Mouse (Mus musculus): ENCODE measurements at regions not wholly inside any gene's neighbourhood (a gene's known extent, or its start where the extent isn't known, plus 50 kb on each side); places are given as distances from the start of the nearest gene placed in this dataset.

GRCm38 (mm10) chr1:71936501-71937129 is 275.5 kb downstream of the Mreg start:
- Histone ChIP-seq H3K4me1 (no peaks in the 10 kb centered on the region), H3K36me3 (no peaks in the 10 kb centered on the region), H3K9me3 (replicated peaks) (no peaks in the 10 kb centered on the region), H3K4me3 (no peak overlapping the region), H3K9ac (no peak overlapping the region), H3K4me2 (replicated peaks) (no peak overlapping the region), H3K27me3 (no peaks in the 10 kb centered on the region), H3K27ac (no peak overlapping the region)
- 54% methylated on average over 5 of the region's 5 CpGs for WGBS
- no peak for ATAC-seq (ENCODE audit: low FRiP score)

GRCm38 (mm10) chr1:71925501-71925900 is 272.5 kb upstream of the Fn1 start:
- no peak overlapping the region for H3K4me2 ChIP-seq (replicated peaks)
- H3K4me3 ChIP-seq, result no peak overlapping the region
- H3K27me3 ChIP-seq, result no peaks in the 10 kb centered on the region
- no peak overlapping the region for H3K27ac ChIP-seq
- H3K4me1 ChIP-seq, result no peaks in the 10 kb centered on the region
- no peak for ATAC-seq (ENCODE audit: low FRiP score)
- no peak overlapping the region for H3K9ac ChIP-seq
- H3K36me3 ChIP-seq, result no peaks in the 10 kb centered on the region
- 95% methylated on average over 2 of the region's 2 CpGs for WGBS
- H3K9me3 ChIP-seq (replicated peaks), result no peaks in the 10 kb centered on the region

- 90% methylated on average over 1 of the region's 1 CpGs for WGBS
- ATAC-seq (ENCODE audit: low FRiP score), result no peak
- H3K4me2 ChIP-seq (replicated peaks), result no peak overlapping the region
Observed at GRCm38 (mm10) chr1:71924884-71925283, 271.9 kb upstream of the Fn1 start.

GRCm38 (mm10) chr1:71923731-71924130 is 270.7 kb upstream of the Fn1 start:
- no peaks in the 10 kb centered on the region for H3K9me3 ChIP-seq (replicated peaks)
- H3K27ac ChIP-seq, result no peak overlapping the region
- no peak overlapping the region for H3K4me3 ChIP-seq
- 47% methylated on average over 3 of the region's 3 CpGs for WGBS
- no peaks in the 10 kb centered on the region for H3K4me1 ChIP-seq
- no peak overlapping the region for H3K9ac ChIP-seq
- ATAC-seq (ENCODE audit: low FRiP score), result no peak
- no peak overlapping the region for H3K4me2 ChIP-seq (replicated peaks)
- no peaks in the 10 kb centered on the region for H3K36me3 ChIP-seq
- H3K27me3 ChIP-seq, result no peaks in the 10 kb centered on the region

More at GRCm38 (mm10) chr1:71924884-71925283, 271.9 kb upstream of the Fn1 start:
- Histone ChIP-seq H3K27ac (no peak overlapping the region), H3K9me3 (replicated peaks) (no peaks in the 10 kb centered on the region), H3K9ac (no peak overlapping the region), H3K4me1 (no peaks in the 10 kb centered on the region), H3K36me3 (no peaks in the 10 kb centered on the region), H3K27me3 (no peaks in the 10 kb centered on the region), H3K4me3 (no peak overlapping the region)

- no peak for ATAC-seq (ENCODE audit: low FRiP score)
- H3K4me3 ChIP-seq, result no peak overlapping the region
- no peaks in the 10 kb centered on the region for H3K4me1 ChIP-seq
- WGBS, result 95% methylated on average over 2 of the region's 2 CpGs
- no peak overlapping the region for H3K4me2 ChIP-seq (replicated peaks)
- no peak overlapping the region for H3K9ac ChIP-seq
- no peaks in the 10 kb centered on the region for H3K36me3 ChIP-seq
- H3K27ac ChIP-seq, result no peak overlapping the region
- H3K27me3 ChIP-seq, result no peaks in the 10 kb centered on the region
- H3K9me3 ChIP-seq (replicated peaks), result no peaks in the 10 kb centered on the region
Observed at GRCm38 (mm10) chr1:71921456-71921855, 268.5 kb upstream of the Fn1 start.

- no peak overlapping the region for H3K9ac ChIP-seq
- no peak overlapping the region for H3K4me3 ChIP-seq
- H3K9me3 ChIP-seq (replicated peaks), result no peaks in the 10 kb centered on the region
- H3K27me3 ChIP-seq, result no peaks in the 10 kb centered on the region
- no peak overlapping the region for H3K27ac ChIP-seq
- 90% methylated on average over 2 of the region's 2 CpGs for WGBS
- H3K4me1 ChIP-seq, result no peaks in the 10 kb centered on the region
- no peak for ATAC-seq (ENCODE audit: low FRiP score)
- no peak overlapping the region for H3K4me2 ChIP-seq (replicated peaks)
- no peaks in the 10 kb centered on the region for H3K36me3 ChIP-seq
Observed at GRCm38 (mm10) chr1:71919891-71920290, 266.9 kb upstream of the Fn1 start.

GRCm38 (mm10) chr1:71917021-71917420 is 264.0 kb upstream of the Fn1 start:
- 57% methylated on average over 2 of the region's 2 CpGs for WGBS
- Histone ChIP-seq H3K4me2 (replicated peaks) (no peak overlapping the region), H3K4me1 (no peaks in the 10 kb centered on the region), H3K27me3 (no peaks in the 10 kb centered on the region), H3K9ac (no peak overlapping the region), H3K4me3 (no peak overlapping the region), H3K27ac (no peak overlapping the region), H3K36me3 (no peaks in the 10 kb centered on the region), H3K9me3 (replicated peaks) (no peaks in the 10 kb centered on the region)
- no peak for ATAC-seq (ENCODE audit: low FRiP score)

- H3K27ac ChIP-seq, result no peak overlapping the region
- H3K4me1 ChIP-seq, result no peaks in the 10 kb centered on the region
- H3K36me3 ChIP-seq, result no peaks in the 10 kb centered on the region
- H3K9me3 ChIP-seq (replicated peaks), result no peaks in the 10 kb centered on the region
- ATAC-seq (ENCODE audit: low FRiP score), result no peak
- H3K27me3 ChIP-seq, result no peaks in the 10 kb centered on the region
- 95% methylated on average over 3 of the region's 3 CpGs for WGBS
- H3K4me3 ChIP-seq, result no peak overlapping the region
- no peak overlapping the region for H3K4me2 ChIP-seq (replicated peaks)
- no peak overlapping the region for H3K9ac ChIP-seq
Observed at GRCm38 (mm10) chr1:71914439-71914838, 261.4 kb upstream of the Fn1 start.

GRCm38 (mm10) chr1:71913221-71913620 is 260.2 kb upstream of the Fn1 start:
- Histone ChIP-seq H3K4me2 (replicated peaks) (no peak overlapping the region), H3K27me3 (no peaks in the 10 kb centered on the region), H3K27ac (no peak overlapping the region), H3K9ac (no peak overlapping the region), H3K4me3 (no peak overlapping the region), H3K4me1 (no peaks in the 10 kb centered on the region), H3K9me3 (replicated peaks) (no peaks in the 10 kb centered on the region), H3K36me3 (no peaks in the 10 kb centered on the region)
- no peak for ATAC-seq (ENCODE audit: low FRiP score)
- 69% methylated on average over 5 of the region's 5 CpGs for WGBS

GRCm38 (mm10) chr1:71912441-71912840 is 259.4 kb upstream of the Fn1 start:
- Histone ChIP-seq H3K9ac (no peak overlapping the region), H3K27me3 (no peaks in the 10 kb centered on the region), H3K4me3 (no peak overlapping the region), H3K4me1 (no peaks in the 10 kb centered on the region), H3K27ac (no peak overlapping the region), H3K4me2 (replicated peaks) (no peak overlapping the region), H3K9me3 (replicated peaks) (no peaks in the 10 kb centered on the region), H3K36me3 (no peaks in the 10 kb centered on the region)
- no peak for ATAC-seq (ENCODE audit: low FRiP score)
- 42% methylated on average over 3 of the region's 3 CpGs for WGBS

- Histone ChIP-seq H3K4me1 (no peaks in the 10 kb centered on the region), H3K27ac (no peak overlapping the region), H3K36me3 (no peaks in the 10 kb centered on the region), H3K4me3 (no peak overlapping the region), H3K4me2 (replicated peaks) (no peak overlapping the region), H3K9ac (no peak overlapping the region), H3K9me3 (replicated peaks) (no peaks in the 10 kb centered on the region), H3K27me3 (no peaks in the 10 kb centered on the region)
- 87% methylated on average over 1 of the region's 1 CpGs for WGBS
- ATAC-seq (ENCODE audit: low FRiP score), result no peak
Observed at GRCm38 (mm10) chr1:71910125-71910524, 257.1 kb upstream of the Fn1 start.

- Histone ChIP-seq H3K4me2 (replicated peaks) (no peak overlapping the region), H3K4me3 (no peak overlapping the region), H3K9me3 (replicated peaks) (no peaks in the 10 kb centered on the region), H3K9ac (no peak overlapping the region), H3K4me1 (no peaks in the 10 kb centered on the region), H3K27me3 (no peaks in the 10 kb centered on the region), H3K36me3 (no peaks in the 10 kb centered on the region), H3K27ac (no peak overlapping the region)
- WGBS, result 72% methylated on average over 11 of the region's 11 CpGs
- no peak for ATAC-seq (ENCODE audit: low FRiP score)
Observed at GRCm38 (mm10) chr1:71909508-71910124, 256.6 kb upstream of the Fn1 start.

GRCm38 (mm10) chr1:71904376-71904948 is 251.5 kb upstream of the Fn1 start:
- no peaks in the 10 kb centered on the region for H3K27me3 ChIP-seq
- no peak overlapping the region for H3K4me3 ChIP-seq
- H3K9ac ChIP-seq, result no peak overlapping the region
- no peaks in the 10 kb centered on the region for H3K4me1 ChIP-seq
- 90% methylated on average over 4 of the region's 4 CpGs for WGBS
- H3K4me2 ChIP-seq (replicated peaks), result no peak overlapping the region
- no peaks in the 10 kb centered on the region for H3K9me3 ChIP-seq (replicated peaks)
- H3K36me3 ChIP-seq, result no peaks in the 10 kb centered on the region
- H3K27ac ChIP-seq, result no peak overlapping the region
- no peak for ATAC-seq (ENCODE audit: low FRiP score)

Measured in hindbrain, embryonic 12.5 days (tissue).